Mouse (Mus musculus): ENCODE results near the gene Prmt9. TPM values are rescaled to one million over a fixed set of nuclear protein-coding genes. Genes with fewer than 3 reads are reported as not detected.

The Prmt9 gene
- polyA plus RNA-seq, 1 experiment from 2014 or later: 22.6 TPM

GRCm38 (mm10) chr8:77538256-77538655 lies 10.9 kb upstream of the Prmt9 start:
- H3K36me3 ChIP-seq (replicated peaks): no peaks in the 10 kb centered on the region
- WGBS: 70% methylated on average over 1 of the region's 1 CpGs
- no peaks in the 10 kb centered on the region for H3K4me1 ChIP-seq
- no peaks in the 10 kb centered on the region for H3K27me3 ChIP-seq (ENCODE audit: poor library complexity, severe bottlenecking)
- no peak overlapping the region for H3K4me3 ChIP-seq
- no peaks in the 10 kb centered on the region for H3K9me3 ChIP-seq
- DNase-seq (ENCODE audit: extremely low spot score, low spot score): no peak
- no peak overlapping the region for H3K27ac ChIP-seq

- Histone ChIP-seq H3K4me1 (no peaks in the 10 kb centered on the region), H3K9me3 (no peaks in the 10 kb centered on the region), H3K4me3 (no peak overlapping the region), H3K27ac (no peak overlapping the region), H3K36me3 (replicated peaks) (no peaks in the 10 kb centered on the region), H3K27me3 (ENCODE audit: poor library complexity, severe bottlenecking) (no peaks in the 10 kb centered on the region)
- no peak for DNase-seq (ENCODE audit: extremely low spot score, low spot score)
- 90% methylated on average over 6 of the region's 6 CpGs for WGBS
These were observed 5.9 kb upstream of the Prmt9 start for GRCm38 (mm10) chr8:77543152-77543777.

DNA sequence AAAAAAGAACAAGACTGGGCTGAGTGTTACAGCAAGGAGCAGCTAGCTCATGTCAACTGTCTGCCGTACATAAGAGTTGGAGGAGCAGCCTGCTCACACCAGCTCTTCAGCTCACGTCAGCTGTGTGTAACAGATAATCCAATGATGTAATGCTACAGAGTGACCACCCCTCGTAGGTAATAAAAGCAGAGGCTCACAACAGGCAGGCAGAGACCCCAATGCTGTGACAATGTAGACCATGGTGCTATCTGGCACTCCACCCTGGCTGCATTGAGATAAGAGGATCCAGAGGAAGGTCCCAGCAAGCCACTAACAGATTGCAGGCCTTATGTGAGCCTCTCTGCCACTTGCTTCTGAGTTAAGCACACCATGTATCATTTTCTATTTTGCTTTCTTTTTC lies 4.8 kb upstream of the Prmt9 start:
- H3K27me3 ChIP-seq (ENCODE audit: poor library complexity, severe bottlenecking): no peaks in the 10 kb centered on the region
- H3K4me3 ChIP-seq: no peak overlapping the region
- H3K9me3 ChIP-seq: no peaks in the 10 kb centered on the region
- no peak overlapping the region for H3K27ac ChIP-seq
- DNase-seq (ENCODE audit: extremely low spot score, low spot score): no peak
- H3K36me3 ChIP-seq (replicated peaks): no peaks in the 10 kb centered on the region
- 0 out of 2 replicates have a peak, but pooled peaks cover 4% of the 10 kb centered on the region for H3K4me1 ChIP-seq
- WGBS: 82% methylated on average over 3 of the region's 3 CpGs

DNA sequence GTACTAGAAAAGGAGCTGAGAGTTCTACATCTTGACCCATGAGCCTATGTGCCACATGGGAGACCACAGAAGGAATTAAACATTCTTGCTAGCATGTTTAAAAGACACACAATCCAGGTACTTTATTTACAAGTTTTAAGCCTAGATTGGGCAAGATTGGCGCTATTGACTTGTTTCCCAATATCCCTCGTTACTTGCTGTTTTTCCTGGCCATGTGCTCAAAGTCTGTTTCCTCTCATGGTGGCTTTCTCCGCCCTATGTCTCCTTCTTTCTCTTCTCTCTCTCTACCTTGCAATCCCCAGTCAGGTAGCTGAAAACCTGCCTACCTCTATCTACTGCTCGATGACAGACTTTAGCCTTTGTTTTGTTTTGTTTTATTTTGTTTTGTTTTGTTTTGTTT lies 3.6 kb upstream of the Prmt9 start:
- Histone ChIP-seq H3K27ac (no peak overlapping the region), H3K4me1 (peaks cover 14% of the 10 kb centered on the region), H3K4me3 (no peak overlapping the region), H3K9me3 (no peaks in the 10 kb centered on the region), H3K27me3 (ENCODE audit: poor library complexity, severe bottlenecking) (no peaks in the 10 kb centered on the region), H3K36me3 (replicated peaks) (no peaks in the 10 kb centered on the region)
- WGBS: 90% methylated on average over 4 of the region's 4 CpGs
- DNase-seq (ENCODE audit: extremely low spot score, low spot score): no peak

DNA sequence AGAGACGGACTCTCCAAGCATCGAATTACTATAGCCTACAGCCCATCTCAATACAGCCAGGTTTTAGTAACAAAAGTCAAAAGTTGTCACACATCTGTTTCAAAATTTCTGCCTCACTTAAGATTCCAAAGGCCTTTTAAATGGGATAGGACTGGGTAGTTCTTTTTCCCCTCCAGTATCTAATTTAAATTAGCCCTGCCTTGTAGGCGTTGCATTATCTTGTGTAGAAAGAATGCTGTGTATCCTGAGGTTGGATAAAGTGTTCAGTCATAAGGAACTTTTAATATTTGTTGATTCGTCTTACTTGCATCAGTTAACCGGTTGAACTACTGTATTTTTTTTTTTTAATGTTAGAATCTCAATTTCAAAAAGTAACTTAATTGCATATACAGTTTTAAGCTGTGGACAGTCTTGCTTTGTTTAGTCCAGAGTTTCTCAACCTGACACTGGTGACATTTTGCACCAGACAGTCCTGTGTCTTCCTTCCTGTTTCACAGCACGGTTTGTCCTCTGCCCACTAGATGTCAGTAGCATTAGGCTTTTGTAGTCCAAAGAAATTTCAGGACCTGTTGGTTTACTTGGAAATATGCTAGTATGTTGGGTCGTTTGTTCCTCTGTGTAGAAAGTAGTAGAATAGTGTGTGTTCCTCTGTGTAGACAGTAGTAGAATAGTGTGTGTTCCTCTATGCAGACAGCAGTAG lies 834 bp downstream of the Prmt9 start:
- no peaks in the 10 kb centered on the region for H3K9me3 ChIP-seq
- peak overlapping the region; percentile 87 for H3K4me3 ChIP-seq
- peak overlapping the region; percentile 95 for H3K27ac ChIP-seq
- DNase-seq (ENCODE audit: extremely low spot score, low spot score): no peak
- 33% methylated on average over 7 of the region's 7 CpGs for WGBS
- H3K4me1 ChIP-seq: peaks cover 20% of the 10 kb centered on the region
- H3K27me3 ChIP-seq (ENCODE audit: poor library complexity, severe bottlenecking): no peaks in the 10 kb centered on the region
- H3K36me3 ChIP-seq (replicated peaks): peaks cover 39% of the 10 kb centered on the region

DNA sequence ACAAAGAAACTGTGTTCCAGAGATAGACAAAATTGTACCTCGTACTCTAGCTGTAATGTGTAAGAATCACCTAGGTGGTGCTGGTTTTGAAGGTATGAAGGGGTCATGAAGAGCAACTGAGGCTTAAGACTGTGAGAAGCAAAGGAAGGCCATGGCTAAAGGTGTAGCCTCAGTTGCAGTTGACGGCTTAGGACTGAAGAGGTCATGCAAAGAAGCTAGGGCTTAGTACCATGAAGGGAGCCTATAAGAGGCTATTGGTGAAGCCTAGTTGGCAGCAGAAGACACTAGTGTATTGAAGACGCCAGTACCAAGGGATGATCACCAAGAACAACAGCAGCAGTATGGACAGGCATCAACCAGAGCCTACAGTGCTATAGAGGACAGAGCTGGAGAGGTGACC lies 3.3 kb downstream of the Prmt9 start:
- Histone ChIP-seq H3K27ac (no peak overlapping the region), H3K4me3 (no peak overlapping the region), H3K36me3 (replicated peaks) (peaks cover 63% of the 10 kb centered on the region), H3K9me3 (no peaks in the 10 kb centered on the region), H3K27me3 (ENCODE audit: poor library complexity, severe bottlenecking) (no peaks in the 10 kb centered on the region), H3K4me1 (peaks cover 20% of the 10 kb centered on the region)
- 95% methylated on average over 3 of the region's 3 CpGs for WGBS
- DNase-seq (ENCODE audit: extremely low spot score, low spot score): no peak

- Histone ChIP-seq H3K27me3 (ENCODE audit: poor library complexity, severe bottlenecking) (no peaks in the 10 kb centered on the region), H3K4me1 (no peaks in the 10 kb centered on the region), H3K4me3 (no peak overlapping the region), H3K27ac (no peak overlapping the region), H3K36me3 (replicated peaks) (peaks cover 96% of the 10 kb centered on the region), H3K9me3 (no peaks in the 10 kb centered on the region)
- 91% methylated on average over 3 of the region's 3 CpGs for WGBS
- no peak for DNase-seq (ENCODE audit: extremely low spot score, low spot score)
These were observed 12.2 kb downstream of the Prmt9 start for GRCm38 (mm10) chr8:77561441-77561840.

DNA sequence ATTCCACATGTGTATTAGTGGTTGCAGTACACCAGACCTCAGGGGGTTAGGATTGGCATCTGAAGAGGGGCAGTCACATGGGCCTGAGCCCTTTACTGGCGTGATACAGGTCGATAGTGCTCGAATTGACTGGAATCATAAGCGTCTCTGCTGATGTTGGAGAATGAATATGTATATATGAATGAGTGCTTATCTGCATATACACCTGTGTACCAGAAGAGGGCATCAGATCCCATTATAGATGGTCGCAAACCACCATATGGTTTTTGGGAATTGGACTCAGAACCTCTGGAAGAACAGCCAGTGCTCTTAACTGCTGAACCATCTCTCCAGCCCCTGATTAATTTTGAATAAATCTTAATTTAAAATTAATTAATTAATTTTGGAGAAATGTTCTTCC lies 25.0 kb downstream of the Prmt9 start:
- Histone ChIP-seq H3K36me3 (replicated peaks) (peaks cover 65% of the 10 kb centered on the region), H3K4me1 (no peaks in the 10 kb centered on the region), H3K27me3 (ENCODE audit: poor library complexity, severe bottlenecking) (no peaks in the 10 kb centered on the region), H3K9me3 (no peaks in the 10 kb centered on the region), H3K4me3 (no peak overlapping the region), H3K27ac (no peak overlapping the region)
- WGBS: 83% methylated on average over 5 of the region's 5 CpGs
- DNase-seq (ENCODE audit: extremely low spot score, low spot score): no peak

DNA sequence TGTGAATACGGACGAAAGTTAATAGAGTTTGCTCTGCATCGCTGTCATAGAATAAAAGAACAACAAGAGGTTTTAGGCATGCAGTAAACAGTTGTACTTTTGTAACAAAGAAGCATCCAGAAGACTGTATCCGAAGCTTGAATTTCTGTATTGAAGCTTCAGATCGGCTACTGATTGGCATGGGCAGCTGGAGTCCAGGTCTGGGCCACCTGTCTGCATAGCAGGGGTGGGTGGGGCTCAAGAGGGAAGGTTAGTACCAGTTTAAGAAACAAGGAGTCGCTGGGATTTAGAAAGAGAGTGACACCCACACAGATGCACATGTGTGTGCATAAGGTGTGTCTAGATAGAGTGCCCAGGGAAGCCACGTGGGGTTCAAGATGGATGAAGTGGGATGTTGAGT lies 28.5 kb downstream of the Prmt9 start:
- no peak overlapping the region for H3K27ac ChIP-seq
- 92% methylated on average over 7 of the region's 7 CpGs for WGBS
- no peak for DNase-seq (ENCODE audit: extremely low spot score, low spot score)
- H3K9me3 ChIP-seq: no peaks in the 10 kb centered on the region
- peaks cover 73% of the 10 kb centered on the region for H3K36me3 ChIP-seq (replicated peaks)
- H3K4me1 ChIP-seq: no peaks in the 10 kb centered on the region
- no peaks in the 10 kb centered on the region for H3K27me3 ChIP-seq (ENCODE audit: poor library complexity, severe bottlenecking)
- no peak overlapping the region for H3K4me3 ChIP-seq

GRCm38 (mm10) chr8:77584174-77584573 lies 35.0 kb downstream of the Prmt9 start:
- 90% methylated on average over 4 of the region's 4 CpGs for WGBS
- Histone ChIP-seq H3K4me3 (no peak overlapping the region), H3K4me1 (no peaks in the 10 kb centered on the region), H3K36me3 (replicated peaks) (peaks cover 33% of the 10 kb centered on the region), H3K27ac (no peak overlapping the region), H3K27me3 (ENCODE audit: poor library complexity, severe bottlenecking) (no peaks in the 10 kb centered on the region), H3K9me3 (no peaks in the 10 kb centered on the region)
- no peak for DNase-seq (ENCODE audit: extremely low spot score, low spot score)

DNA sequence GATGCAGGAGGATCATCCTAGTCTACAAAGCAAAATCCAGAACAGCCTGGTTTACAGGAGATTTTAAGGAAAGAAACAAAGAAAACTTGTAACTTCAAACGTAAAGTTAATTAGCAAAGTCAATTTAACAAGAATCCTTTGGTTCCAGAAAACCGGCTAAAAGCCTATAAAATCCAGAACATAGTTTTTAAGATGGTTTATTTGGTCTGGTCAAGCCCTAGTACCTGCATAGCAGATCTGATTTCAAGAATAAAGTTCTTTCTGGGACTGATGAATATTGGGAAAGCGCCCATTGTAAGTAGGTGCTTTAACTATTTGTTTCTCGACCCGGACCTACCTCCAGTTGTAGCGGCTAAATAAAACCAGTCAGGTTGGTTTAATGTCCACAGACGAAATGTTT lies 60.4 kb downstream of the Prmt9 start:
- Histone ChIP-seq H3K4me3 (peak overlapping the region; percentile 90), H3K27me3 (ENCODE audit: poor library complexity, severe bottlenecking) (no peaks in the 10 kb centered on the region), H3K36me3 (replicated peaks) (peaks cover 15% of the 10 kb centered on the region), H3K27ac (peak overlapping the region; percentile 87), H3K9me3 (no peaks in the 10 kb centered on the region; the same call in 1 of the 2 replicates), H3K4me1 (peaks cover 14% of the 10 kb centered on the region)
- WGBS: 11% methylated on average over 7 of the region's 7 CpGs
- DNase-seq (ENCODE audit: extremely low spot score, low spot score): no peak

DNA sequence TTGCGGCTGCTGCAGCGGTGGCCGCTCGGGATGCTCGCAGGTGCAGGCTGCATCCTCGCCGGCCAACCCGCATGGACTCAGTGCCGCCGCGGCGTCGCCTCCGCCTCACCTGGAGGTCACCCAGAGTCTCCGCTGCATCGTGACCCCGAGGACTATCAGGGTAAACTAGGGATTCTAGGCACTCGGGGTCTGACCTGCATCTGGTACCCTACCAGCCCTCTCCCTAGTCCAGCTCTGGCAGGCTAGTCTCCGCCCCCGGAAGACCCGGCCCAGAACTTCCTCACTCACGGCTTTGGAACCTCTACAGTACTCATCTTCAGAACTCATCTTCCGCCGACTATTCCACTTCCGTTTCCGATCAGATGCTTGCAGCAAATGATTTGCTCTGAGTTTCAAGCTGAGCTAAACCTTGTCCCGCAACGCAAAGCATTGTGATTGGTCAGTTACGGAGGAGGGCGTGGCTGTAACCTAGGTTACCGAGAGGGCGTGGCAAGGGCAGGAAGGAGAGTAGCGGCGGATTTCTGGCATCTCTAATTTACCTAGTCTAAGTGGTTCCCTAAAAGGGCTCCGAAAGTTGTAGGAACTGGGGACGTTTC lies 61.3 kb downstream of the Prmt9 start, which contains the start of gene Tmem184c:
Gene Tmem184c (minus strand): TSS at position 325 of the 596 bp plus-strand sequence.
- Histone ChIP-seq H3K27me3 (ENCODE audit: poor library complexity, severe bottlenecking) (no peaks in the 10 kb centered on the region), H3K9me3 (no peaks in the 10 kb centered on the region; the same call in 1 of the 2 replicates), H3K36me3 (replicated peaks) (peaks cover 8% of the 10 kb centered on the region), H3K27ac (peak within 1 kb of the TSS; percentile 87), H3K4me1 (peaks cover 14% of the 10 kb centered on the region), H3K4me3 (peak within 1 kb of the TSS; percentile 90)
- peak; percentile 98 for DNase-seq (ENCODE audit: extremely low spot score, low spot score)
- under 1% methylated on average over 36 of the region's 36 CpGs for WGBS

DNA sequence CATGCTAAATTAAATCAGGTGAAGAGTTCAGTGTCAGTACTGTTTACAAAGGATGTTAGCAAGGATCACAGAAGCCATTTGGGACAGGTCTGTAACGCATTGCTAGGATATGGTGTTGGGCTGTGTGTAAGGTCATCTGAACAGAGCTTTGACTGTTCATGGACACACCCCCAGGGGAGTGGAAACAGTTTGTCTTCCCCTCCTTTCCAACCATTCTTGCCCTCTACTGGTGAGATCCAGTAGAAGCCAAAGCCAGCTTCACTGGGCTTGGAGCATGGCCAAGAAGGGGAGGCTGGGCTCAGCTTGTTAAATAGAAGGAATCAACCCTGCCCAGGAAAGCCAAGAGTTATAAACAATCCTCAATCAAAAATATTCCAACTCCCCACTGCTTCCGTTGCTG lies 68.7 kb downstream of the Prmt9 start:
- no peaks in the 10 kb centered on the region for H3K36me3 ChIP-seq (replicated peaks)
- H3K27ac ChIP-seq: no peak overlapping the region
- no peaks in the 10 kb centered on the region for H3K9me3 ChIP-seq
- H3K27me3 ChIP-seq (ENCODE audit: poor library complexity, severe bottlenecking): no peaks in the 10 kb centered on the region
- no peak for DNase-seq (ENCODE audit: extremely low spot score, low spot score)
- no peak overlapping the region for H3K4me3 ChIP-seq
- no peaks in the 10 kb centered on the region for H3K4me1 ChIP-seq
- WGBS: 74% methylated on average over 2 of the region's 2 CpGs

All from forebrain, embryonic 10.5 days (tissue).